Mouse (Mus musculus) brown adipose tissue, adult 24 weeks (tissue): ENCODE measurements around the gene Rfxank. TPM values are rescaled to one million over a fixed set of nuclear protein-coding genes. Genes with fewer than 3 reads are reported as not detected.

Experiments used
- H3K27ac ChIP-seq: fragments of 200-500 bp; replicated peaks from 2 replicates; pipeline ENCODE4 v1.5.1; 2012; ENCODE audit warnings: low read depth, mild to moderate bottlenecking, low read length
- H3K4me1 ChIP-seq: fragments of 200-500 bp; 2 replicates; pipeline ENCODE4 v1.6.1; 2012; ENCODE audit warnings: low read length, mixed read lengths; ENCODE audit not compliant: control insufficient read depth, insufficient read depth, insufficient read length
- H3K4me3 ChIP-seq: fragments of 200-500 bp; 2 replicates; pipeline ENCODE4 v1.5.1; 2012; ENCODE audit warnings: low read depth, mild to moderate bottlenecking, low read length, moderate library complexity; ENCODE audit not compliant: insufficient read depth
- polyA plus RNA-seq: library from polyadenylated mRNA; stranded (reverse); fragments of >200 nt; gene quantifications from 2 replicates; pipeline ENCODE4 v1.2.4, GENCODE M21; 2012; ENCODE audit not compliant: missing spikeins, insufficient read depth, insufficient read length

Rfxank gene
- 18.6 and 21.4 TPM in 2 replicates for polyA plus RNA-seq

DNA sequence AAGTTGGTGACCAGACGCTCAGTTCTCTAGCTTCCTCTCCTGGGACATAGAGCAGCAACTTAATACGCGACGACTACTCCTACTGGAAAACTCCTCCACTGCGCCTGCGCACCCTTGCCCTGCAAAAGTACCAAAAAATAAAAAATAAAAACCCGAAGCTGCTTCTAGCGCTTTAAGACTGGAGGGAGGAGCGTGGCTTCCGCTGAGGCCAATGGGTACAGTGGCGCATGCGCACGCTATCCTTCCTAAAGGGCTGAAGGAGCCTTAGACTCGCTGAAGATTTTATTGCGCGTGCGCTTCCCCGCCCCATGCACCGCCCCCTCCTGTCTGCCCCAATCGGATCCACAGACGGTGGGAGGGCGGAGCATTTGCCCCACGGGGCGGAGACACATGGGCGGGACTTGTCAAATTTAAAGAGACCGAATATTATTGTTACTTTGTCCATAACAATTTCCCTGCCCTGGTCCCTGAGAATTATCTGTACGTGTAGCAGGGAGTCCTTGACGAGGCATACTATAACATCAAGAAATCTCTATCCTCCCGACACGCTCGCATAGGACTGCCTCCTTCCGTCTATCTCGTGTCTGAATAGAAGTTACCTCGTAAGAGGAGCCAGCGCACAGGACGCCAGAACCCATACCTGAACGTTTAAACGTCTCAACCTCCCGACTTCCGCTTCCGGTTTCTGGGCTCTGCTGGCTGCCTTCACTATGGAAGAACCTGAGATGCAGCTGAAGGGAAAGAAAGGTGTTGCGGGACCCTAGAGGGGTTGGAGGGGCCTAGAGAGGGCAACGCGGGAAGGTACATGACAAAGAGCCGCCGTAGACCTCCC lies at the start of gene Rfxank, which contains the start of the genes Borcs8 and Mef2b:
Gene Rfxank, minus strand, starts transcription at position 129 of the 832 bp plus-strand sequence.
Gene Borcs8, plus strand, starts transcription at position 474 of the 832 bp plus-strand sequence.
Gene Mef2b, plus strand, starts transcription at position 686 of the 832 bp plus-strand sequence.
- Histone ChIP-seq H3K4me3 (peak within 1 kb of the TSS; percentile 81), H3K4me1 (peaks cover 5% of the 10 kb centered on the region), H3K27ac (peak within 1 kb of the TSS; percentile 80)

DNA sequence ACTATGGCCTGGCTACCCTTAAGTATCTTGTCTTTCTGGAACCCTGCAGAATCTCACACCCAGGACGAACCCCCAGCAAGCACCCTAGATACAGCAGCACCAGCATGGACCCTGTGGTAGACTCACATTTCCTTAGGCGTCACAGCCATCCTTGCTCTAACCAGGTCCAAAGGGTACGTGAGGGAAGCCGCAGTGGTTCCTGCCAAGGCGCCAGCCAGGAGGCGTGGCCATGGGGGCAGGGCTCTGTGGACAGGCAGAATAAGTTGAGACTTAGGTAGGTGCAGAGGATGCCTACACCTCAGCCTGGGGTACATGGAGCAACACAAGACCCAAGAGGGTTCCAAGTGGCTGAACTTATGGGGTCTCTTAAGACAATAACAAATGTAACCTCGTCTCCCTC lies 49.8 kb upstream of the Rfxank start:
- Histone ChIP-seq H3K4me3 (no peak overlapping the region), H3K27ac (no peak overlapping the region), H3K4me1 (no peaks in the 10 kb centered on the region)

DNA sequence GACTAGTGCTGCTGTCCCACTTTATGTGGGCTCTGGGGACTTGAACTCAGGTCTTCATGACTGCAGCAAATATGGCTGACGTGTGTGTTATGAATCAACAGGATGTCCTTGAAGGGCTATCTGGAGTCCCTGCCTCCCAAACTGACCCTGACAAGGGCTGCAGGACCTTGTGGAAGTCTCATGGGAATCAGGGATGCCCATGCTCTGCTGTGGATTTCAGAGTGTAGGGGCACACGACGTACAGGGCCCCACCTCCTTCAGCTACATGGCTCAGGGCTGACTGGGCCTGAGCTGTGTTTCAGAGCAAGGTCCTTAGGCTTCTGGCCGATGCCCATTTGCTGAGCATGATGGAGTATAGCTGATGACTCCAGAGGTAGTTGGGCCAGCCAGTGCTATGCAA lies 44.2 kb upstream of the Rfxank start:
- Histone ChIP-seq H3K27ac (no peak overlapping the region), H3K4me1 (no peaks in the 10 kb centered on the region), H3K4me3 (no peak overlapping the region)

DNA sequence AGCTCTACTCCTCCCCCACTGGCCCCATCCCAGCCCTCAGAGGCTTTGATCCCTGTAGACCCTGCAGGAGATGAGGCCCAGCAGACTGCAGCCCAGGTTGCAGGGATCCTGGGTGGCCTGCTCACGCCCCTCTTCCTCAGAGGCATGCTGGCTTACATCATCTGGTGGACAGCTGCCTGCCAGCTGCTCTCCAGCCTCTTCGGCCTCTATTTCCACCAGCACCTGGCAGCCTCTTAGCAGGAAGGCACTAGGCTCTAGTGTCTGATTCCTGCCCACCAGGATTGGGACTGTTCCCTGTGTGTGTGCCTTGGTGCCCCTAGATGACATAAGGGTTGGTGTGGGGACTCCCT lies 42.9 kb upstream of the Rfxank start:
- H3K4me1 ChIP-seq, result no peaks in the 10 kb centered on the region
- no peak overlapping the region for H3K4me3 ChIP-seq
- no peak overlapping the region for H3K27ac ChIP-seq

DNA sequence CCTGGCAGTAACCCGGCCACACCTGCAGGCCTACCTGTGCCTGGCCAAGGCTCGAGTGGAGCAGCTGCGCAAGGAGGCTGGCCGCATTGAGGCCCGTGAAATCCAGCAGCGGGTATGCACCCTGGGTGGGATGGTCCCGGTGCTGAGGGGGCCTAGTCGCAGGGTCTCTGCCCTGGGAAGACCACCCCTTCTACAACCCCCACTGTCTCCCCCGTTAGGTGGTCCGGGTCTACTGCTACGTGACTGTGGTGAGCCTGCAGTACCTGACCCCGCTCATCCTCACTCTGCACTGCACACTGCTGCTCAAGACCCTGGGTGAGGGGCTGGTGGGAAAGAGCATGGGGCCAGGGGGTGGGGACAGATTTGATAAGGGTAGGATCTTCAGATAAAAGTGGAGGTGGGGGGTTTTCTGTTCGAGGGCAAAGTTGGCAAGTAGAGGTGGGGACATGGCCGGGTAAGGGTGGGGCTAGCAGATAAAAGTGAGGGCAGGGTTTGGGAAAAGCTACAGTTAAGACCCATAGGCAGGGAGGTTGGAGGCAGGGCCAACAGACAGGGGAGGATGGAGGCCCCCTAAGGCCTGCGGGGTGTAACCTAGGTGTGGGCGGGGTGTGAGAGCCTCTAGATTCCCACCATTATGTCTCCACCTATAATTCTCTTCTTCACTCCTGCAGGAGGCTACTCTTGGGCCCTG lies 42.4 kb upstream of the Rfxank start:
- Histone ChIP-seq H3K27ac (no peak overlapping the region), H3K4me1 (no peaks in the 10 kb centered on the region)

DNA sequence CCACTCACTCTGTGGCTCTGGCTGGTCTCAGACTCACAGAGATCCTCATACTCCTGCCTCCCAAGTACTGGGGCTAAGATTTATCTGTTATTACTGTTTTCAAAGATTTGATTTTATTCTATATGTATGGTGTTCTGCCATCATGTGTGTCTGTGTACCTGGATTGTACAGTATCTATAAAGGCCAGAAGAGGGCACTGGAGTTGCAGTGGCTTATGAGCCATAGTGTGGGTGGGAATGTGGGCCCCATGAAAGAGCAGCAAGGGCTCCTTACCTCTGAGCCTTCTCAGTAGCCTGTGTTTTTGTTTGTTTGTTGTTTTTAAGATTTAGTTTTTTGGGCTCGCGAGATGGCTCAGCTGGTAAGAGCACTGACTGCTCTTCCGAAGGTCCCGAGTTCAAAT lies 40.1 kb upstream of the Rfxank start:
- Histone ChIP-seq H3K27ac (no peak overlapping the region), H3K4me1 (no peaks in the 10 kb centered on the region), H3K4me3 (no peak overlapping the region)

More for the DNA sequence above, 42.4 kb upstream of the Rfxank start:
- no peak overlapping the region for H3K4me3 ChIP-seq

DNA sequence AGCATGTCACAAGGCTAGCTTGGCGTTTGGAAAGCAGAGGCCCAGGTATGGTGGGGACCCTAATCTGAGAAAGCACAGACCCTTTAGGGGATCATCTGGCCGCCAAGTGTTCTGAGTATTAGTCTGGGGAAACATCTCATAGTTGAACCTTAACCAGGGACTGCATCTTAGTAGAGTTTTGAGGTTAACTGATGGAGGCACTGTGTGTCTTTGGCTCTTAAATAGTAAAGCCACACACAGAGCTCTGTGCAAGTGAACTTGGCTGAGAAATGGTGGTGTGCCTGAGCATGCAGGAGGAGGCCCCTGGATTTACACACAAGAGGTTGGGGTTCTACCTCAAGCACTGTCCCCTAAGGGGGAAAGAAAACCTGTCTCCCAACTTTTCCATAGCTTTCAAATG lies 39.3 kb upstream of the Rfxank start:
- no peak overlapping the region for H3K27ac ChIP-seq
- no peak overlapping the region for H3K4me3 ChIP-seq
- H3K4me1 ChIP-seq, result 0 out of 2 replicates have a peak, but pooled peaks cover 2% of the 10 kb centered on the region

DNA sequence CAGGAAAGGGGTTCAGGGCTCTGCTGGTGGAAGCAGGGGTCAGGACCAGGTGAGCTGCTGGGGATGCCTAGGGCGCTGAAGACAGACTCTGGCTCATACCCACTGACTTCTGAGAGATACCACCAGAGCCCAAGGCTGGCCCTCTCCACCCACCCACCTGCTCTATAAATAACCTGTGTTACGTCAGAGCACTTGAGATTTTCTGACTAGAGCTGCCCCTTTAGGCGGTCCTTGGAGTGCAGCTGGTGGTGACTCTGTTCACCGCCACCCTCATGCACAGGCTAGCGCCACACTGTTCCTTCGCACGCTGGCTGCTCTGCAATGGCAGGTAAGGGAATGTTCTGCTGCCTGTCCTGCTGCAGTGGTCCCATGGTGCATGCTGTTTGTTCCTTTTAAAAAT lies 35.1 kb upstream of the Rfxank start:
- Histone ChIP-seq H3K27ac (no peak overlapping the region), H3K4me3 (no peak overlapping the region), H3K4me1 (peaks cover 6% of the 10 kb centered on the region; the same call in 1 of the 2 replicates)

DNA sequence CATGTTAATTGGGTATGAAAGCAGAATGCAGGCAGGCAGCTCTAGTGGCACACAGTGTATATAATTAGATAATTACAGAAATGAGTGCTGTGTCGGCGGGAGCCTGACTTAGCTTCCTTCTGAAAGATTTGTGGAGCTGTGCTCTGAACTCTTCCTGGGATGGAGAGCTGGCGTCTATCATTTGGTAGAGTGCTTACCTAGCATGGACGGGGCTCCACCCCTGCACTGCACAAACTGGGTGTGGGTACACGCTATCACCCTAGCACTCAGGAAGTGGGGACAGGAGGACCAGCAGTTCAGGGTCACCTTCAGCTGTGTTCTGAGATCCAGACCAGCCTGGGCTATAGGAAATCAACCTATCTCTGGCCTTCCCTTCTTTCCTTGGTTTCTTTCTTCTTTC lies 34.4 kb upstream of the Rfxank start:
- H3K4me3 ChIP-seq, result no peak overlapping the region
- H3K4me1 ChIP-seq, result peaks cover 6% of the 10 kb centered on the region; the same call in 1 of the 2 replicates
- H3K27ac ChIP-seq, result no peak overlapping the region

DNA sequence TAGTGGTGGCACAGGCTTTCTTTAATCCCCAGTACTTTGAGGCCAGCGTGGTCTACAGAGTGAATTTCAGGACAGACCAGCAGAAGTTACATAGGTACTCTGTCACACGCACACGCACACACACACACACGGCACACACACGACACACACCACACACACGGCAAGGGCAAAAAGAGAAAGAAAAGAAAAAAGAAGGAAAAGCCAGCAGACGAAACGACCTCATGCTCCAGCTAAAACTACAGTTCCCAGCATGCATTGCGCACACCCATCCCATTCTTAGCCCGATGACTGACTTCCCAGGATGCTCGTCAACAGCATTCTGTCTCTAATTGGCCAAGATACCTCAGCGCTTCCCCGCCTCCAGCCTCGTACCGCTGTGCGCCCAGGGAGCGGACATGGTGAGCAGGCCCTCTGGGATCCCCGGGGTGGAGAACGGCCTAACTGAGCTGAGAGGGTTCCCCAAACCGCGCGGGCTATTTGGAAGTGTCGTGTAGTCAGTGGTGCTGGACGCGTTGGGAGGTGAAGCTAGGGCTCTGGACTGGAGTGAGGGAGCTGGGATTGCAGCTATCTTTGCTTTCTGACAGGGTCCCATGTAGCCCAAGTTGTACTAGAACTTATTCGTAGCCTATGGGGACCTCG lies 33.2 kb upstream of the Rfxank start, which contains the start of gene Tmem161a:
Gene Tmem161a, plus strand, starts transcription at position 314 of the 639 bp plus-strand sequence.
- Histone ChIP-seq H3K4me1 (peaks cover 6% of the 10 kb centered on the region; the same call in 1 of the 2 replicates), H3K4me3 (peak within 1 kb of the TSS; percentile 86), H3K27ac (peak within 1 kb of the TSS; percentile 81)

DNA sequence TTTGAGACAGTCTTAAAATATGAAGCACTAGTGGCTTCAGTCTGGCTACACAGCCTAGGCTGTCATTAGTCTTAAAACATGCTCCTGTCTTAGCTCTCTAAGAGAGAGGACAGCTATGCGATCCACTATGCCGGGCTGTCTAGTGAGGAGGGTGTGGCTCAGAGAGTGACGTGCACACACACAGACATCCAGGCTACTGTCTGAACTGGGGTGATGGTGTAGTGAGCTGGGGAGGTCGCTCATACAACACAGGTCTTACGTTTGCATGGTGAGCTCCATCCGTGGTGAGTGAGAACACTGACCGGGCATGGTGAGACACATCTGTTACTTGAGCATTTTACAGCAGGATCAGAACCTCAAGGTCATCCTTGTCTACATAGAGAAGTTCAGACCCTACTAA lies 32.3 kb upstream of the Rfxank start:
- no peak overlapping the region for H3K27ac ChIP-seq
- peaks cover 6% of the 10 kb centered on the region; the same call in 1 of the 2 replicates for H3K4me1 ChIP-seq
- H3K4me3 ChIP-seq, result no peak overlapping the region

DNA sequence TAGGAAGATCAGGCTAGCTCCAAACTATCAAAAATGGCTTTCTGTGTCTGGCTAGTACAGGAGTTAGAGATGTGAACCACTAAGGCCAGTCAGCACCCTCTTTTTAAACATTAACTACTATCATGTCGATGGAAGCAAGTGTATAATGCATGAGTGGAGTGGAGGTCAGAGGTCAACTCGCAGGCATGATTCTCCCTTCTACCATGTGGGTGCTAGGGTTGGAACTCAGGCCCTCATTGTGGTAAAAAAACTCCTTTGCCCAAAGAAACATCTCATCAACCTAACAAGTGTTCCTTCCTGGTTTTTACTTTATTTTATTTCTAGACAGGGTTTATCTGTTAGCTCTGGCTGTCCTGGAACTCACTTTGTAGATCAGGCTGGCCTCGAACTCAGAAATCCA lies 31.8 kb upstream of the Rfxank start:
- Histone ChIP-seq H3K4me1 (peaks cover 6% of the 10 kb centered on the region; the same call in 1 of the 2 replicates), H3K4me3 (no peak overlapping the region), H3K27ac (no peak overlapping the region)

DNA sequence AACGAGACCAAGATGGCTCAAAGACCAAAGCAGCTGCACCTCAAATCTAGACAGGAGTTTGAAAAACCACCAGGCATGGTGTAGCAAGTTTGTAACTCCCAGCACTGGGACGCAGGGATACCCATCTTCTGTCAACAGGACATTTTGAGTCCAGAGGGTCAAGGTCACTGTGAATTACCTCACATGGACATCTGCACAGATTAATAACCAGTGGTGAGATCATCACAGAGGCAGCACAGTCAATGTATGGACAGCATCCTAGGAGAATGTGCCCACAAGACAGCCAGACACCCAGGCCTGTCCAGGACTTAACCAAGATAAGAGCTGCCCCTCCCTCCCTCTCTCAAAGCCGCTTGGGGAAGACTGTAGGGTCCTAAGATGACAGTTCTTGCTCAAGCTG lies 31.2 kb upstream of the Rfxank start:
- Histone ChIP-seq H3K27ac (no peak overlapping the region), H3K4me1 (peaks cover 6% of the 10 kb centered on the region; the same call in 1 of the 2 replicates), H3K4me3 (no peak overlapping the region)

DNA sequence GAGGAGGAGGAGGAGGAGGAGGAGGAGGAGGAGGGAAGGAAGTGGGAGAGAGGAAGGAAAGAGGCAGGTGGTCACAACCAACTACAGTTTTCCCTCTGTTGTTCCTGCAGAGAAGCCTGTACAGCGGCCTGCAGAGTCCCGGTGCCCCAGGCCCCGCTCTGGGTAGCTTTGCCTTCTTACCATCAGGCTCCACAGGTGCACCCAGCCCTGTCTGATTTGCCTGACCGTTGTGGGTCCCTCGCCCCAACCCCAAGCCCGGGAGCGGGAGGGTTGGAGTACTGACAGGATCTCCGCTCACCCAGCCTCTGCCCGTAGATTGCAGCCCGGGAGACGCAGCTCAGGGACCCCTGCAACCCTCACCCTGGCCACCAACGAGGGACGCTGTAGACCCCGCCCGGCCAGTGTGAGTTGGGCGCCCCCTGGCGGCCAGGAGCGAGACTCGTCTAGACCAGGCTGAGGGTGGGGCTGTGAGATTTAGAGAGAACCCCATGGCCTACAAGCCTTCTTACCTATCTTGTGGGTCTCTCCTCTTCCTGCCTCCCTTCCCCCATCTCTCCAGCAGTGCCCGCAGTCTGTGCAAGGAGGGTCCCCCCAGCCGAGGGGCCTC lies 27.7 kb upstream of the Rfxank start:
- Histone ChIP-seq H3K4me3 (no peak overlapping the region), H3K4me1 (peaks cover 3% of the 10 kb centered on the region; the same call in 1 of the 2 replicates), H3K27ac (no peak overlapping the region)

DNA sequence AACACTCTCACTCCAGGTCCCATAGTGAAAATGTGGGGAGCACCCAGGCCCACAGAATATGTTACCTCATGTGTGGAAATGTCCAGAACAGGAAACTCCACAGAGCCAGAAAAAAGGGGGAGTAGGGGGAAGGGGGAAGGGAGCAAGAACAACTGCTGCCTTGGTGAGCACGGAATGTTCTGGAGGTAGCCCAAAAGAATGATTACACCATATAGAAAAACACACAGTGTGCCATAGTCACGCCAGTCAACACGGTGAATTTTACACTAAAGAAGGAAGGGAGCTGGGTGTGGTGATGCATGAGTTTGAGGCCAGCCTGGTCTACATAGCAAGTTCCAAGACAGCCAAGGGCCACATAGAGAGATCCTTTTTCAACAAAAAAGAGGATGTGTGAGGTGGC lies 24.4 kb upstream of the Rfxank start:
- Histone ChIP-seq H3K4me1 (no peaks in the 10 kb centered on the region; the same call in 1 of the 2 replicates), H3K4me3 (no peak overlapping the region), H3K27ac (no peak overlapping the region)
